Mouse (Mus musculus) spleen, adult 2 months (tissue): ENCODE results near the gene Klk4. TPM values are rescaled to one million over a fixed set of nuclear protein-coding genes. Genes with fewer than 3 reads are reported as not detected.

Source experiments
- DNase-seq, 2 experiments: peaks; one replicate each; pipeline versions ENCODE4 v3.0.0 to v3.0.0-alpha.2; 2012 to 2021; ENCODE audit warnings: low spot score in 2 of 2, low read depth in 1 of 2
- H3K27ac ChIP-seq: fragments of 200-500 bp; 2 replicates; pipeline ENCODE4 v1.5.1; 2012; ENCODE audit warnings: low read length, inconsistent platforms; ENCODE audit not compliant: insufficient read depth
- H3K27me3 ChIP-seq: fragments of 200-500 bp; 2 replicates; pipeline ENCODE4 v1.6.1; 2012; ENCODE audit warnings: mild to moderate bottlenecking, moderate library complexity, low read length, inconsistent platforms; ENCODE audit not compliant: control insufficient read depth, insufficient read depth
- H3K36me3 ChIP-seq: fragments of 200-500 bp; 2 replicates; pipeline ENCODE4 v1.6.1; 2012; ENCODE audit warnings: mild to moderate bottlenecking, low read length, inconsistent platforms; ENCODE audit not compliant: control insufficient read depth, insufficient read depth
- H3K4me1 ChIP-seq: fragments of 200-500 bp; 2 replicates; pipeline ENCODE4 v1.6.1; 2011; ENCODE audit warnings: inconsistent platforms; ENCODE audit not compliant: control insufficient read depth, insufficient read depth, insufficient read length
- H3K4me3 ChIP-seq: fragments of 200-500 bp; 2 replicates; pipeline ENCODE4 v1.5.1; 2011; ENCODE audit warnings: mild to moderate bottlenecking, inconsistent platforms; ENCODE audit not compliant: insufficient read depth, insufficient read length; ENCODE audit errors: extremely low read depth
- CTCF ChIP-seq: fragments of 200-500 bp; IDR thresholded peaks from 2 replicates; pipeline ENCODE4 v1.5.1; 2011; ENCODE audit warnings: mild to moderate bottlenecking, inconsistent platforms; ENCODE audit not compliant: insufficient read depth, insufficient read length, insufficient replicate concordance; ENCODE audit errors: extremely low read depth
- POLR2A ChIP-seq: fragments of 200-500 bp; IDR thresholded peaks from 2 replicates; pipeline ENCODE4 v1.6.1; 2011; ENCODE audit warnings: low read depth, low read length, inconsistent platforms
- WGBS: fragments of 180-500 bp; shearing (Covaris S2); methylation state at CpG from one replicate; pipeline ENCODE4 v1.1.7; 2018; 5-methylcytosine and 5-hydroxymethylcytosine counted together
- polyA plus RNA-seq: library from polyadenylated mRNA; depleted of rRNA; stranded (reverse); fragments of >200 nt; gene quantifications from 2 replicates; pipeline ENCODE4 v1.2.3, GENCODE M21; 2012; rRNA removed

Klk4 gene
- polyA plus RNA-seq, 1 experiment: not detected

DNA sequence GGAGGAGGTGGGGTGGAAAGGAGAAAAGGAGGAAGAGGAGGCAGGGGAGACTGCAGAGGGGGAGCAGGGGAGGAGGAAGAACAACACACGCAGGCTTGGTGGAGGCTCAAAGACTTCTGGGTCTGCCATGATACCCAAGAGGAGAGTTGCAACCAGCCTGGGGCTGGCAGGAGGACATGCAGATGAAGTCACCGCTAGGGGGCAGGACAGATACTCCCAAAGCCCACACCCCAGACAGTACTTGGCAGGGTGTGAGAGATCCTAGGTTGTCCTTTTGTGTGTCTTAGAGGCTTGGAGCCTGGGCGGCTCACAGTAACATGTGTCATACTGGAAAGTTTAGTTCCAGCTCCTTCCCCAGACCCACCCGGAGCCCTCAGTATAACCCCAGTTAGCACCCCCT is 47.6 kb downstream of the Klk4 start:
- 50% methylated on average over 4 of the region's 4 CpGs for WGBS
- no peaks in the 10 kb centered on the region for H3K27me3 ChIP-seq
- no peaks in the 10 kb centered on the region for H3K36me3 ChIP-seq
- TF ChIP-seq CTCF: no peak
- no peak for TF ChIP-seq POLR2A
- no peak overlapping the region for H3K4me3 ChIP-seq
- DNase-seq: no peak
- H3K4me1 ChIP-seq: no peaks in the 10 kb centered on the region
- no peak overlapping the region for H3K27ac ChIP-seq

- Histone ChIP-seq H3K27me3 (no peaks in the 10 kb centered on the region), H3K27ac (no peak overlapping the region), H3K36me3 (no peaks in the 10 kb centered on the region), H3K4me1 (no peaks in the 10 kb centered on the region), H3K4me3 (no peak overlapping the region)
- TF ChIP-seq CTCF (no peak), POLR2A (no peak)
- 76% methylated on average over 4 of the region's 4 CpGs for WGBS
- DNase-seq: no peak
Measured at GRCm38 (mm10) chr7:43932337-43932736, 51.4 kb downstream of the Klk4 start.

DNA sequence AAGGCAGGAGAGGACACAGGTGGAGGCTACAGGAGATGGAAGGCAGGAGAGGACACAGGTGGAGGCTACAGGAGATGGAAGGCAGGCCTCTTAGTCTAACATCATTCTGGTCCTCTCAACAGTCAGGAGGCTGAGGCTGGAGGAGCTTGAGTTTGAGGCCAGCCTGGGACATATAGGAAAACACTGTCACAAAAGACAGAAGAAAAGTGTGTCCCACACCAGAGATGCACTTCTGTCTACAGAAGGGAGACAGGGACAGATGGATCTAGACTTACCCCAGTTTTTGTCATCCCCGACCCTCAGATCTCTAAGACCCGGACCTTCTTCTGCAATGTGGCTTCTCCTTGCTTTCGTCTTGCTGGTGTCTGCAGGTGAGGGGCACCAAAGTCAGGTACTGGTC is 52.5 kb downstream of the Klk4 start, which contains the start of gene Klk15:
Gene Klk15, plus strand, starts transcription at position 301 of the 400 bp plus-strand sequence.
- no peaks in the 10 kb centered on the region for H3K4me1 ChIP-seq
- no peaks in the 10 kb centered on the region for H3K27me3 ChIP-seq
- no peak within 1 kb of the TSS for H3K27ac ChIP-seq
- H3K36me3 ChIP-seq: no peaks in the 10 kb centered on the region
- no peak for DNase-seq
- 81% methylated on average over 3 of the region's 3 CpGs for WGBS
- no peak within 1 kb of the TSS for H3K4me3 ChIP-seq
- TF ChIP-seq CTCF: no peak
- TF ChIP-seq POLR2A: no peak

DNA sequence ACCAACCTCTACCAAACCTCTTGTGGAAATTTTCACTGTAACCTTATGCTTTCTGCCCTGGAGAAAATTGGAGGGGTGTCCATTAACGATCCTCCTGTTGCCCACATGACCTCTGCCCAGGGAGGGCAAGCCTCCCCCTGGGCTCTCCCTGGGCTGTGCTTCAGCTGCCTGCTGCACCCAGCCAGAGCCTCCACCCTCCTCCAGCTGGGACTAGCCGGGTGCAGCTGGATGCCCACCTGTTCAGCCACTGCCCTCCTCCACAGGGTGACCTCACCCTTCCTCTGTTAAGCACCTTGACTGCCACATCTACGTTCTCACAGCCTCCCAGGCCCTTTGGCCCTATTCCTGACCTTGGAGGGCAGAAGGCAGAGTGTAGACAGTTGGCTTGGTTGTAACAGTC is 53.8 kb downstream of the Klk4 start:
- H3K4me3 ChIP-seq: no peak overlapping the region
- no peak for TF ChIP-seq CTCF
- TF ChIP-seq POLR2A: no peak
- H3K36me3 ChIP-seq: no peaks in the 10 kb centered on the region
- no peak overlapping the region for H3K27ac ChIP-seq
- WGBS: 56% methylated on average over 3 of the region's 3 CpGs
- H3K4me1 ChIP-seq: no peaks in the 10 kb centered on the region
- no peaks in the 10 kb centered on the region for H3K27me3 ChIP-seq
- no peak for DNase-seq

Other genes with a start within 250 kb of the Klk4 start
- gene Ceacam18, start 246.5 kb upstream of the Klk4 start, polyA plus RNA-seq: not detected in 2 replicates
- 23.3 and 25.6 TPM in 2 replicates for gene Siglece, start 221.0 kb upstream of the Klk4 start, polyA plus RNA-seq
- 8.9 and 11.4 TPM in 2 replicates for gene Ctu1, start 209.1 kb upstream of the Klk4 start, polyA plus RNA-seq
- not detected in 2 replicates for gene Klk14, start 190.7 kb upstream of the Klk4 start, polyA plus RNA-seq
- gene Klk13, start 168.6 kb upstream of the Klk4 start, polyA plus RNA-seq: 0.04 TPM in 1 of 2 replicates, not detected in the other
- not detected in 2 replicates for gene Klk12, start 112.3 kb upstream of the Klk4 start, polyA plus RNA-seq
- not detected in 2 replicates for gene Klk11, start 106.6 kb upstream of the Klk4 start, polyA plus RNA-seq
- gene Klk10, start 100.1 kb upstream of the Klk4 start, polyA plus RNA-seq: 0.16 TPM in 1 of 2 replicates, not detected in the other
- not detected in 2 replicates for gene Klk9, start 89.3 kb upstream of the Klk4 start, polyA plus RNA-seq
- 12.3 and 13.5 TPM in 2 replicates for gene Klk8, start 83.6 kb upstream of the Klk4 start, polyA plus RNA-seq
- not detected in 2 replicates for gene Klk7, start 69.9 kb upstream of the Klk4 start, polyA plus RNA-seq
- gene Klk6, start 56.7 kb upstream of the Klk4 start, polyA plus RNA-seq: not detected in 2 replicates
- gene Klk5, start 39.2 kb upstream of the Klk4 start, polyA plus RNA-seq: not detected in 2 replicates
- gene Klk15, start 52.6 kb downstream of the Klk4 start, polyA plus RNA-seq: not detected in 2 replicates
- gene Klk1b8, start 69.5 kb downstream of the Klk4 start, polyA plus RNA-seq: 0.18 and 0.19 TPM in 2 replicates
- gene Klk1b1, start 85.6 kb downstream of the Klk4 start, polyA plus RNA-seq: not detected in 2 replicates
- gene Klk1b9, start 94.9 kb downstream of the Klk4 start, polyA plus RNA-seq: 0.22 TPM in 1 of 2 replicates, not detected in the other
- gene Klk1b11, start 114.7 kb downstream of the Klk4 start, polyA plus RNA-seq: 1.2 and 1.9 TPM in 2 replicates
- not detected in 2 replicates for gene Klk1b26, start 131.0 kb downstream of the Klk4 start, polyA plus RNA-seq
- gene Klk1b27, start 171.1 kb downstream of the Klk4 start, polyA plus RNA-seq: 4.1 and 4.4 TPM in 2 replicates
- not detected in 2 replicates for gene Klk1b21, start 221.2 kb downstream of the Klk4 start, polyA plus RNA-seq
- 13.3 TPM in 1 of 2 replicates, not detected in the other for gene Klk1b22, start 231.5 kb downstream of the Klk4 start, polyA plus RNA-seq